Comparison of ENCODE assay signal across 37 mouse cellular contexts in the genomic region with DNA sequence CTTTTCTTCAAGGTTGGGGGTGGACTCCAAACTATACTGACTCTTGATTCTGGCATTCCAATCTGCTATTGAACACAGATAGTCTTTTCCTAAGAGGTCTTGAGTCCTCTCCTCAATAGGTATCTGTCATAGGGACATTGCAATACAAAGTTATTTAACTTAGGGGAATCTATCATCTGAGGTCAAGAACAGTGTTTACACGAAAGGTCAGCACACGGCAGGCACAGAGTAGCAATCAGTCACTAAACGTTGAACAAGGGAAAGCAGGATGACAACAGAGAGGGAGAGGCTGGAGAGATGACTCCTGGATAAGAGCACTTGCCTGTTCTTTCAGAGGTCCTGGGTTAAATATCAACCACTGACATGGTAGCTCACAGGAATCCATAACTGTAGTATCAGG. TPM values are rescaled to one million over a fixed set of nuclear protein-coding genes. Genes with fewer than 3 reads are reported as not detected.
"Had no signal": no experiment of that assay in that cellular context is flagged by ENCODE, and none has a peak within 500 bp of the region (broad histone marks: within the 10 kb centered on the region; RNA-seq: fewer than 3 reads in every experiment).

No protein-coding gene starts in this region.

RNA-seq across cellular contexts. Expression of gene Mup7, which starts 9.6 kb away (rescaled TPM):
- total RNA-seq: left cerebral cortex, adult 2 months; left cerebral cortex, adult 8-10 months; left cerebral cortex, postnatal 10 days; left cerebral cortex, postnatal 14 days; left cerebral cortex, postnatal 25 days; left cerebral cortex, postnatal 36 days; left cerebral cortex, postnatal 4 days; megakaryocyte progenitor cell, adult 5-6 weeks; megakaryocyte, adult 5-6 weeks; megakaryocyte-erythroid progenitor cell, adult 5-6 weeks; midbrain, postnatal 0 days; monocyte, adult 5-6 weeks had no signal
- polyA plus RNA-seq: limb, embryonic 10.5 days; limb, embryonic 11.5 days; limb, embryonic 12.5 days; limb, embryonic 13.5 days; liver, embryonic 11.5 days; liver, embryonic 12.5 days; liver, embryonic 13.5 days; liver, embryonic 14.5 days; liver, embryonic 15.5 days; liver, embryonic 16.5 days; liver, postnatal 0 days; lung, embryonic 14.5 days; lung, embryonic 15.5 days; lung, embryonic 16.5 days; lung, postnatal 0 days; macrophage; midbrain, embryonic 10.5 days; midbrain, embryonic 11.5 days; midbrain, embryonic 12.5 days; midbrain, embryonic 13.5 days; midbrain, embryonic 14.5 days; midbrain, embryonic 15.5 days; midbrain, embryonic 16.5 days; midbrain, postnatal 0 days; myocyte; neural tube, embryonic 11.5 days had no signal
